In the genomic region with DNA sequence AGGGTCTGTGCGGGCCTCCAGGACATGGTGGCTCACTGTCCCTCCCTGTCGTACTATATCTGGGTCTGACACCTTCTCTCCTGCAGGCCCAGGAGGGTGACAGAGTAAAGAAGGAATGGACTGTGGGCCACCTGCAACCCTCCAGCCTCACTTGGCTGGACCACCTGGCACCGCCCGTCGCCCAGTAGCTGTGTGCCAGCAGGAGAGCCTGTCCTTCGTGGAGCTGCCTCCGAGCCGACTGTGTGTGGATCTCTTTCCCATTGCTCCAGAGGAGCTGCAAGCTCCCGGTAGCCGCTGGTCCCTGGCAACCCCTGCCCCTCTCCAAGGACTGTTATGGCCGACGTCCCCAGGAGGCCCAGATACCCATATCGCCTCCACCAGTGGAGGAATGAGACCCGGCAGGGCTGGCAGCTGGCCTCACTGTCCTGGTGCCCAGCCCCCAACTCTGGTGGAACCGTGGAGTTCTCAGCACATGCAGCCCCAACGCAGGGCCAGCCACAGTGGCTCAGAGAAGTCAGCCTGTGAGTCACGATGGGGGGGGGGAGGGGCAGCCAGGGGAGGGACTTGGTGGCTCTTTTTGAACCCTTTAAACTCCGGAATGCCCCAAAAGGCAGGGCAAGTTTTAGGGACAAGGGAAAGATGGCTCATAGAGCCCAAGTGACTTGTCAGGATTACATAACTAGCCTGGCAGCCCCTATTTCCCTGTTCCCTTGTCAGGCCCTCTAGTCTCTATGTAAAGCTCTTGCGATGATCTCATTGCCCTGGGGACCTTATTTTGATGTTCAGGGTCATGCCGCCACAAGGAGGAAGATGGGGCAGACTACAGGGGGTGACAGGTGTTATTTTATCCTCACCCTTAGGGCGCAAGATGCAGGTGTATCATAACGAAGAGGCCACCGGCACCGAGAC, we compare ENCODE assay signal across 9 mouse cellular contexts. TPM values are rescaled to one million over a fixed set of nuclear protein-coding genes. Genes with fewer than 3 reads are reported as not detected.
DNase-seq lines count a peak whose midpoint lies in the region; ATAC-seq lines count a peak whose summit lies in the region.
"Had no signal": no experiment of that assay in that cellular context is flagged by ENCODE, and none has a peak within 500 bp of the region (broad histone marks: within the 10 kb centered on the region; RNA-seq: fewer than 3 reads in every experiment).

No protein-coding gene starts in this region.

- H3K9ac ChIP-seq in midbrain, embryonic 16.5 days (ENCODE audit: low read depth, low read length), result no peak overlapping the region
- no peak overlapping the region for H3K9ac ChIP-seq in hindbrain, embryonic 15.5 days
- H3K9ac ChIP-seq in stomach, embryonic 14.5 days (replicated peaks; ENCODE audit: low read depth, low read length), result no peak overlapping the region
- H3K9ac ChIP-seq: liver, embryonic 14.5 days had no signal

- no peaks in the 10 kb centered on the region for H3K36me3 ChIP-seq in midbrain, embryonic 10.5 days
- H3K36me3 ChIP-seq in midbrain, embryonic 16.5 days (ENCODE audit: control insufficient read depth, insufficient read depth, low read length), result no peaks in the 10 kb centered on the region
- no peaks in the 10 kb centered on the region for H3K36me3 ChIP-seq in hindbrain, embryonic 15.5 days
- H3K36me3 ChIP-seq in stomach, embryonic 14.5 days (ENCODE audit: control insufficient read depth, insufficient read depth, low read length), result no peaks in the 10 kb centered on the region; the same call in 1 of the 2 replicates

- peaks cover 100% of the 10 kb centered on the region for H3K27me3 ChIP-seq in midbrain, embryonic 10.5 days (ENCODE audit: low read depth, poor library complexity, severe bottlenecking)
- peaks cover 62% of the 10 kb centered on the region for H3K27me3 ChIP-seq in midbrain, embryonic 16.5 days (ENCODE audit: control insufficient read depth, insufficient read depth, low read depth, low read length)
- peaks cover 48% of the 10 kb centered on the region for H3K27me3 ChIP-seq in hindbrain, embryonic 15.5 days
- H3K27me3 ChIP-seq in stomach, embryonic 14.5 days (ENCODE audit: control insufficient read depth, insufficient read depth, low read length), result 0 out of 2 replicates have a peak, but pooled peaks cover 5% of the 10 kb centered on the region

- intact Hi-C loops in left cerebral cortex, postnatal 36 days (cut with DNase I), result loop anchor here (10.0 kb wide), 1 partner anchor 102 kb away; a partner anchor contains a TSS

- 19% methylated on average over 24 of the region's 24 CpGs for WGBS in midbrain, embryonic 10.5 days
- 23% methylated on average over 24 of the region's 24 CpGs for WGBS in midbrain, embryonic 16.5 days
- WGBS in hindbrain, embryonic 15.5 days, result 21% methylated on average over 24 of the region's 24 CpGs
- WGBS in stomach, embryonic 14.5 days, result 29% methylated on average over 24 of the region's 24 CpGs

- peak overlapping the region; percentile 45; the same call in 1 of the 2 replicates for H3K4me3 ChIP-seq in midbrain, embryonic 10.5 days
- H3K4me3 ChIP-seq in midbrain, embryonic 16.5 days (ENCODE audit: low read depth, low read length), result no peak overlapping the region
- no peak overlapping the region for H3K4me3 ChIP-seq in hindbrain, embryonic 15.5 days
- H3K4me3 ChIP-seq in stomach, embryonic 14.5 days (ENCODE audit: low read depth, low read length), result 0 out of 2 replicates have a peak overlapping the region, but pooled peaks have one; percentile 41

- ATAC-seq in midbrain, embryonic 16.5 days, result no peak
- no peak for ATAC-seq in hindbrain, embryonic 15.5 days (ENCODE audit: low FRiP score, low read depth)
- no peak for ATAC-seq in stomach, embryonic 14.5 days (ENCODE audit: insufficient number of reproducible peaks, insufficient read depth, low FRiP score, low read depth)
- no peak for ATAC-seq in megakaryocyte, adult 5-6 weeks (ENCODE audit: poor library complexity, severe bottlenecking)

- no peak overlapping the region for H3K4me2 ChIP-seq in midbrain, embryonic 16.5 days (ENCODE audit: low read length)
- H3K4me2 ChIP-seq in hindbrain, embryonic 15.5 days, result peak overlapping the region; percentile 63
- H3K4me2 ChIP-seq in stomach, embryonic 14.5 days (replicated peaks; ENCODE audit: low read depth, low read length), result peak overlapping the region; percentile 63; the same call in 1 of the 2 replicates

- no peak overlapping the region for H3K27ac ChIP-seq in midbrain, embryonic 10.5 days (replicated peaks)
- no peak overlapping the region for H3K27ac ChIP-seq in midbrain, embryonic 16.5 days (ENCODE audit: low read length)
- no peak overlapping the region for H3K27ac ChIP-seq in hindbrain, embryonic 15.5 days (replicated peaks)
- H3K27ac ChIP-seq in stomach, embryonic 14.5 days (ENCODE audit: low read length), result no peak overlapping the region
- H3K27ac ChIP-seq: liver, embryonic 14.5 days had no signal

- H3K4me1 ChIP-seq in midbrain, embryonic 10.5 days, result peaks cover 67% of the 10 kb centered on the region
- peaks cover 23% of the 10 kb centered on the region for H3K4me1 ChIP-seq in midbrain, embryonic 16.5 days (ENCODE audit: control insufficient read depth, insufficient read depth, low read length)
- H3K4me1 ChIP-seq in hindbrain, embryonic 15.5 days (replicated peaks), result peaks cover 55% of the 10 kb centered on the region
- H3K4me1 ChIP-seq in stomach, embryonic 14.5 days (ENCODE audit: control insufficient read depth, insufficient read depth, low read length), result peaks cover 52% of the 10 kb centered on the region

- DNase-seq in adrenal gland, adult 2 months, result peak; percentile 68
- no peak for DNase-seq in adrenal gland, postnatal 4 days (ENCODE audit: low spot score in 2 of 2)
- DNase-seq in midbrain, embryonic 10.5 days (ENCODE audit: low spot score), result no peak
- no peak for DNase-seq in left cerebral cortex, postnatal 36 days (ENCODE audit: low spot score in 2 of 2)

- H3K9me3 ChIP-seq in midbrain, embryonic 10.5 days (replicated peaks), result no peaks in the 10 kb centered on the region
- no peaks in the 10 kb centered on the region for H3K9me3 ChIP-seq in midbrain, embryonic 16.5 days (replicated peaks; ENCODE audit: control insufficient read depth, low read length, poor library complexity, severe bottlenecking)
- H3K9me3 ChIP-seq in hindbrain, embryonic 15.5 days, result no peaks in the 10 kb centered on the region
- H3K9me3 ChIP-seq in stomach, embryonic 14.5 days (ENCODE audit: control insufficient read depth, low read depth, low read length), result no peaks in the 10 kb centered on the region

RNA-seq across cellular contexts. Expression of a gene that starts 7.0 kb away (rescaled TPM):
- 10 to 100 TPM; 50.9 to 65.1 TPM for total RNA-seq in adrenal gland, adult 2 months (2021)
- 58.3 and 75.8 TPM in 2 replicates for polyA plus RNA-seq in adrenal gland, adult 2 months (2012; rRNA removed)
- 10 to 100 TPM; 37.5 to 39.2 TPM for total RNA-seq in adrenal gland, postnatal 4 days (2021)
- 0.64 and 1.4 TPM in 2 replicates for polyA plus RNA-seq in midbrain, embryonic 10.5 days (2016; fragmentation: Nextera tagmentation; extraction: Ambion mirVana)
- 1.1 and 1.3 TPM in 2 replicates for polyA plus RNA-seq in midbrain, embryonic 16.5 days (2015; fragmentation: Nextera tagmentation; extraction: Ambion mirVana)
- 1.5 and 1.7 TPM in 2 replicates for polyA plus RNA-seq in hindbrain, embryonic 15.5 days (2015; fragmentation: Nextera tagmentation; extraction: Ambion mirVana)
- polyA plus RNA-seq in stomach, embryonic 14.5 days (2014; fragmentation: Nextera tagmentation; extraction: Ambion mirVana), result 23.0 and 26.4 TPM in 2 replicates
- total RNA-seq in megakaryocyte, adult 5-6 weeks (2015), result not detected in 2 replicates
- total RNA-seq in megakaryocyte, adult 5-6 weeks (2017), result not detected in 2 replicates
- total RNA-seq in left cerebral cortex, postnatal 36 days (2021), result 10 to 100 TPM; 14.6 to 15.3 TPM

RNA-seq across cellular contexts. Expression of a gene that starts 32.6 kb away (rescaled TPM):
- 1 to 10 TPM in 1 of 2 experiments, under 1 TPM in 1; 0.86 to 1.1 TPM for total RNA-seq in adrenal gland, adult 2 months (2021)
- polyA plus RNA-seq in adrenal gland, adult 2 months (2012; rRNA removed), result 1.7 and 2.3 TPM in 2 replicates
- total RNA-seq in adrenal gland, postnatal 4 days (2021), result 1 to 10 TPM; 2.5 to 2.7 TPM
- 7.4 and 7.5 TPM in 2 replicates for polyA plus RNA-seq in midbrain, embryonic 10.5 days (2016; fragmentation: Nextera tagmentation; extraction: Ambion mirVana)
- polyA plus RNA-seq in midbrain, embryonic 16.5 days (2015; fragmentation: Nextera tagmentation; extraction: Ambion mirVana), result 7.9 and 10.5 TPM in 2 replicates
- 7.8 and 10.9 TPM in 2 replicates for polyA plus RNA-seq in hindbrain, embryonic 15.5 days (2015; fragmentation: Nextera tagmentation; extraction: Ambion mirVana)
- 5.2 and 6.5 TPM in 2 replicates for polyA plus RNA-seq in stomach, embryonic 14.5 days (2014; fragmentation: Nextera tagmentation; extraction: Ambion mirVana)
- not detected in 2 replicates for total RNA-seq in megakaryocyte, adult 5-6 weeks (2015)
- total RNA-seq in megakaryocyte, adult 5-6 weeks (2017), result 0.77 and 0.95 TPM in 2 replicates
- total RNA-seq in left cerebral cortex, postnatal 36 days (2021), result 1 to 10 TPM; 3.2 to 3.3 TPM

RNA-seq across cellular contexts. Expression of a gene that starts 54.7 kb away (rescaled TPM):
- 10 to 100 TPM; 11.7 to 19.4 TPM for total RNA-seq in adrenal gland, adult 2 months (2021)
- polyA plus RNA-seq in adrenal gland, adult 2 months (2012; rRNA removed), result 18.0 and 24.1 TPM in 2 replicates
- 10 to 100 TPM; 19.0 to 21.5 TPM for total RNA-seq in adrenal gland, postnatal 4 days (2021)
- polyA plus RNA-seq in midbrain, embryonic 10.5 days (2016; fragmentation: Nextera tagmentation; extraction: Ambion mirVana), result 3.6 and 3.7 TPM in 2 replicates
- polyA plus RNA-seq in midbrain, embryonic 16.5 days (2015; fragmentation: Nextera tagmentation; extraction: Ambion mirVana), result 0.94 and 1.0 TPM in 2 replicates
- 1.4 and 1.5 TPM in 2 replicates for polyA plus RNA-seq in hindbrain, embryonic 15.5 days (2015; fragmentation: Nextera tagmentation; extraction: Ambion mirVana)
- 2.8 and 3.4 TPM in 2 replicates for polyA plus RNA-seq in stomach, embryonic 14.5 days (2014; fragmentation: Nextera tagmentation; extraction: Ambion mirVana)
- 1.1 TPM in 2 replicates for total RNA-seq in megakaryocyte, adult 5-6 weeks (2015)
- 1.3 and 2.1 TPM in 2 replicates for total RNA-seq in megakaryocyte, adult 5-6 weeks (2017)
- total RNA-seq in left cerebral cortex, postnatal 36 days (2021), result 1 to 10 TPM; 1.4 to 1.5 TPM

Comparison
In these comparisons a context has a peak if more than half of its experiments do, and no peak if none do; other contexts are left out.
1. H3K4me3 ChIP-seq: peak in midbrain, embryonic 10.5 days (single experiment) and stomach, embryonic 14.5 days (single experiment); none in midbrain, embryonic 16.5 days (single experiment) and hindbrain, embryonic 15.5 days (single experiment).